Mouse (Mus musculus) liver, adult 2 months (tissue): ENCODE results near the gene Ptpn6.

Experiments used
- CTCF ChIP-seq: fragments of 200-500 bp; IDR thresholded peaks from 2 replicates; pipeline ENCODE4 v1.5.1; 2011; ENCODE audit warnings: low read depth, low read length, control low read depth
- POLR2A ChIP-seq: fragments of 200-500 bp; IDR thresholded peaks from 2 replicates; pipeline ENCODE4 v1.6.1; 2011; ENCODE audit warnings: low read length, control low read depth; ENCODE audit not compliant: insufficient read depth; ENCODE audit errors: extremely low read depth

- TF ChIP-seq CTCF: no peak
- no peak for TF ChIP-seq POLR2A
These were observed 62.3 kb downstream of the Ptpn6 start for GRCm38 (mm10) chr6:124676171-124676570.
